Mouse (Mus musculus): ENCODE results near the gene Slc25a25. TPM values are rescaled to one million over a fixed set of nuclear protein-coding genes. Genes with fewer than 3 reads are reported as not detected.
"Not testable (repeated sequence)": the region's sequence is repeated elsewhere in the genome, so short reads cannot be mapped to it uniquely, and the experiment has no call there.

Slc25a25 gene
- polyA plus RNA-seq, 1 experiment from 2014 or later: 15.0 TPM

- no peak overlapping the region for H3K4me3 ChIP-seq (replicated peaks; ENCODE audit: low read depth, low read length)
- H3K9ac ChIP-seq (ENCODE audit: low read depth, low read length): no peak overlapping the region
- ATAC-seq (replicated peaks; ENCODE audit: low FRiP score, low read depth) (no peak), DNase-seq (ENCODE audit: low spot score) (no peak)
- 76% methylated on average over 12 of the region's 12 CpGs for WGBS
- H3K27me3 ChIP-seq (ENCODE audit: insufficient read depth, low read length): no peaks in the 10 kb centered on the region
- no peak overlapping the region for H3K27ac ChIP-seq
- no peak for TF ChIP-seq CTCF (IDR thresholded peaks at IDR 0.05; ENCODE audit: low read depth)
- H3K36me3 ChIP-seq (ENCODE audit: insufficient read depth, low read length): no peaks in the 10 kb centered on the region
- no peaks in the 10 kb centered on the region for H3K4me1 ChIP-seq (replicated peaks; ENCODE audit: insufficient read depth, low read length)
- no peak overlapping the region for H3K4me2 ChIP-seq (ENCODE audit: low read length)
- no peaks in the 10 kb centered on the region for H3K9me3 ChIP-seq (replicated peaks; ENCODE audit: low read length)
Measured at GRCm38 (mm10) chr2:32493301-32493701, 42.1 kb upstream of the Slc25a25 start.

GRCm38 (mm10) chr2:32492661-32493060 is 41.4 kb upstream of the Slc25a25 start:
- Histone ChIP-seq H3K4me1 (replicated peaks; ENCODE audit: insufficient read depth, low read length) (no peaks in the 10 kb centered on the region), H3K9me3 (replicated peaks; ENCODE audit: low read length) (no peaks in the 10 kb centered on the region), H3K4me3 (replicated peaks; ENCODE audit: low read depth, low read length) (no peak overlapping the region), H3K27ac (no peak overlapping the region), H3K4me2 (ENCODE audit: low read length) (no peak overlapping the region), H3K9ac (ENCODE audit: low read depth, low read length) (no peak overlapping the region), H3K27me3 (ENCODE audit: insufficient read depth, low read length) (no peaks in the 10 kb centered on the region), H3K36me3 (ENCODE audit: insufficient read depth, low read length) (no peaks in the 10 kb centered on the region)
- ATAC-seq (replicated peaks; ENCODE audit: low FRiP score, low read depth) (no peak), DNase-seq (ENCODE audit: low spot score) (no peak)
- 57% methylated on average over 2 of the region's 2 CpGs for WGBS
- TF ChIP-seq CTCF (IDR thresholded peaks at IDR 0.05; ENCODE audit: low read depth): no peak

- DNase-seq (ENCODE audit: low spot score); H3K4me2 ChIP-seq (ENCODE audit: low read length); H3K9me3 ChIP-seq (replicated peaks; ENCODE audit: low read length); H3K9ac ChIP-seq (ENCODE audit: low read depth, low read length); ATAC-seq (replicated peaks; ENCODE audit: low FRiP score, low read depth); H3K4me3 ChIP-seq (replicated peaks; ENCODE audit: low read depth, low read length); H3K4me1 ChIP-seq (replicated peaks; ENCODE audit: insufficient read depth, low read length); H3K27ac ChIP-seq; H3K27me3 ChIP-seq (ENCODE audit: insufficient read depth, low read length); H3K36me3 ChIP-seq (ENCODE audit: insufficient read depth, low read length): not testable (repeated sequence)
Measured at GRCm38 (mm10) chr2:32490730-32491129, 39.5 kb upstream of the Slc25a25 start.

- Histone ChIP-seq H3K9ac (ENCODE audit: low read depth, low read length) (no peak overlapping the region), H3K27me3 (ENCODE audit: insufficient read depth, low read length) (no peaks in the 10 kb centered on the region), H3K4me2 (ENCODE audit: low read length) (no peak overlapping the region), H3K27ac (no peak overlapping the region), H3K36me3 (ENCODE audit: insufficient read depth, low read length) (no peaks in the 10 kb centered on the region), H3K4me1 (replicated peaks; ENCODE audit: insufficient read depth, low read length) (no peaks in the 10 kb centered on the region), H3K4me3 (replicated peaks; ENCODE audit: low read depth, low read length) (no peak overlapping the region), H3K9me3 (replicated peaks; ENCODE audit: low read length) (no peaks in the 10 kb centered on the region)
- ATAC-seq (replicated peaks; ENCODE audit: low FRiP score, low read depth) (peak; percentile 33), DNase-seq (ENCODE audit: low spot score) (peak; percentile 95)
- WGBS: 1% methylated on average over 5 of the region's 5 CpGs
- peak; percentile 95 for TF ChIP-seq CTCF (IDR thresholded peaks at IDR 0.05; ENCODE audit: low read depth)
Measured at GRCm38 (mm10) chr2:32488679-32489078, 37.4 kb upstream of the Slc25a25 start.

GRCm38 (mm10) chr2:32487124-32487623 is 35.9 kb upstream of the Slc25a25 start:
- Histone ChIP-seq H3K4me3 (replicated peaks; ENCODE audit: low read depth, low read length) (no peak overlapping the region), H3K27ac (no peak overlapping the region), H3K9ac (ENCODE audit: low read depth, low read length) (0 out of 2 replicates have a peak overlapping the region, but pooled peaks have one; percentile 9), H3K4me1 (replicated peaks; ENCODE audit: insufficient read depth, low read length) (no peaks in the 10 kb centered on the region), H3K27me3 (ENCODE audit: insufficient read depth, low read length) (no peaks in the 10 kb centered on the region), H3K9me3 (replicated peaks; ENCODE audit: low read length) (no peaks in the 10 kb centered on the region), H3K36me3 (ENCODE audit: insufficient read depth, low read length) (no peaks in the 10 kb centered on the region), H3K4me2 (ENCODE audit: low read length) (no peak overlapping the region)
- peak; percentile 95; the same call in 1 of the 2 replicates for TF ChIP-seq CTCF (IDR thresholded peaks at IDR 0.05; ENCODE audit: low read depth)
- ATAC-seq (replicated peaks; ENCODE audit: low FRiP score, low read depth) (peak; percentile 35; the same call in 1 of the 2 replicates), DNase-seq (ENCODE audit: low spot score) (peak; percentile 93)
- WGBS: 7% methylated on average over 6 of the region's 6 CpGs

GRCm38 (mm10) chr2:32486155-32486554 is 34.9 kb upstream of the Slc25a25 start:
- Histone ChIP-seq H3K9me3 (replicated peaks; ENCODE audit: low read length) (no peaks in the 10 kb centered on the region), H3K4me1 (replicated peaks; ENCODE audit: insufficient read depth, low read length) (no peaks in the 10 kb centered on the region), H3K4me3 (replicated peaks; ENCODE audit: low read depth, low read length) (no peak overlapping the region), H3K36me3 (ENCODE audit: insufficient read depth, low read length) (no peaks in the 10 kb centered on the region), H3K4me2 (ENCODE audit: low read length) (no peak overlapping the region), H3K27ac (no peak overlapping the region), H3K9ac (ENCODE audit: low read depth, low read length) (no peak overlapping the region), H3K27me3 (ENCODE audit: insufficient read depth, low read length) (no peaks in the 10 kb centered on the region)
- TF ChIP-seq CTCF (IDR thresholded peaks at IDR 0.05; ENCODE audit: low read depth): no peak
- ATAC-seq (replicated peaks; ENCODE audit: low FRiP score, low read depth) (no peak), DNase-seq (ENCODE audit: low spot score) (no peak)
- WGBS: 91% methylated on average over 9 of the region's 9 CpGs

GRCm38 (mm10) chr2:32485751-32486150 is 34.5 kb upstream of the Slc25a25 start:
- Histone ChIP-seq H3K4me2 (ENCODE audit: low read length) (no peak overlapping the region), H3K9me3 (replicated peaks; ENCODE audit: low read length) (no peaks in the 10 kb centered on the region), H3K4me1 (replicated peaks; ENCODE audit: insufficient read depth, low read length) (no peaks in the 10 kb centered on the region), H3K4me3 (replicated peaks; ENCODE audit: low read depth, low read length) (no peak overlapping the region), H3K9ac (ENCODE audit: low read depth, low read length) (no peak overlapping the region), H3K27ac (peak overlapping the region; percentile 5; the same call in 1 of the 2 replicates), H3K27me3 (ENCODE audit: insufficient read depth, low read length) (no peaks in the 10 kb centered on the region), H3K36me3 (ENCODE audit: insufficient read depth, low read length) (no peaks in the 10 kb centered on the region)
- WGBS: 77% methylated on average over 4 of the region's 4 CpGs
- no peak for TF ChIP-seq CTCF (IDR thresholded peaks at IDR 0.05; ENCODE audit: low read depth)
- DNase-seq (ENCODE audit: low spot score) (no peak), ATAC-seq (replicated peaks; ENCODE audit: low FRiP score, low read depth) (no peak)
